Mouse (Mus musculus): ENCODE results near the gene Arid1b.

- TF ChIP-seq CTCF (IDR thresholded peaks at IDR 0.05; ENCODE audit: low read depth, low read length): no peak
- no peak for TF ChIP-seq POLR2A (IDR thresholded peaks at IDR 0.05; ENCODE audit: extremely low read depth, insufficient read depth, low read length)
Measured at GRCm38 (mm10) chr17:5188400-5188799, 194.3 kb downstream of the Arid1b start.
